Mouse (Mus musculus): Measurements from ENCODE around the gene Ccdc12. TPM values are rescaled to one million over a fixed set of nuclear protein-coding genes. Genes with fewer than 3 reads are reported as not detected.

Ccdc12 gene
- total RNA-seq, 1 experiment from 2014 or later, result 88.7 TPM

DNA sequence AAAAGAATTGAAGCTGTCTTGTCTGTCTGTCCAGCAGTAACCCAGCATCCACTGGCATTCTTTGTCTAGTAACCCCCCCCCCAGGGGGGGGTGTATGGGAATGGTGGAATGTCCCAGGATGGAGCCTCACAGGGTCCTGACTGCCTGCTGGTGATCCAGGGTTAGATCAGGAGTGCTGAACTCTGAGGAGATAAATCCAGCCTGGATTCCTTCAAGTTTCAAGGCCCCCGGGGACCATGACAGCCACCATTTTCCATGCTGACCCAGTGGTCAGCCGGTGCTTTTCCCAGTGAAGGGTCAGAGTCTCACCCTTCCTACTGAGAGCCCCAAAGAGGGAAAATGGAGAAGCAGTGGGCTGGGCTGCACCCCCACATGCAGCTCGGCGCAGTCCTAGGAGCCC is 75.6 kb downstream of the Ccdc12 start:
- ATAC-seq (replicated peaks; ENCODE audit: low read depth, poor library complexity, severe bottlenecking), result no peak

- ATAC-seq (replicated peaks; ENCODE audit: low read depth, poor library complexity, severe bottlenecking), result peak; percentile 88
These were observed 76.3 kb downstream of the Ccdc12 start for GRCm38 (mm10) chr9:110732623-110733022.

- ATAC-seq (replicated peaks; ENCODE audit: low read depth, poor library complexity, severe bottlenecking), result peak; percentile 18
These were observed 76.8 kb downstream of the Ccdc12 start for GRCm38 (mm10) chr9:110733102-110733501.

GRCm38 (mm10) chr9:110734154-110734553 is 77.9 kb downstream of the Ccdc12 start:
- ATAC-seq (replicated peaks; ENCODE audit: low read depth, poor library complexity, severe bottlenecking), result no peak

DNA sequence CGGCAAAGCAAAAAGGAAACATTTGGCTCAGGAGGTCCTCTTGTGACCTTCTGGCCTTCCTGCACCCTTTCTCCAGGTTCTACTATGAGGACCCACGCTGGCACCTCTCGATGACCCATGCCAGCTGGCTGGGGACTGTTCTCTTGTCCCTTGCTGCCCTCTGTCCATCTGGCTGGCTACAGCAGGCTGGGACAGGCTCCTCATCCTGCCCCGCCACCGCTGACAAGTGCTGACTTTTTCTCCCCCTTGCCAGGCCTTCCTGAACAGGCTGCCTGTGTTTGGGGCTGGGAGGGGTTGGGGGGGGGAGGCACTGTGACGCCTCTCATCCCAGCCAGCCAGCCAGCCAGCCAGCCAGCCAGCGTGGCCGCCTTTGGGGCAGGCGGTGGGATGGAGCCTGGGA is 80.1 kb downstream of the Ccdc12 start:
- ATAC-seq (replicated peaks; ENCODE audit: low read depth, poor library complexity, severe bottlenecking), result no peak

DNA sequence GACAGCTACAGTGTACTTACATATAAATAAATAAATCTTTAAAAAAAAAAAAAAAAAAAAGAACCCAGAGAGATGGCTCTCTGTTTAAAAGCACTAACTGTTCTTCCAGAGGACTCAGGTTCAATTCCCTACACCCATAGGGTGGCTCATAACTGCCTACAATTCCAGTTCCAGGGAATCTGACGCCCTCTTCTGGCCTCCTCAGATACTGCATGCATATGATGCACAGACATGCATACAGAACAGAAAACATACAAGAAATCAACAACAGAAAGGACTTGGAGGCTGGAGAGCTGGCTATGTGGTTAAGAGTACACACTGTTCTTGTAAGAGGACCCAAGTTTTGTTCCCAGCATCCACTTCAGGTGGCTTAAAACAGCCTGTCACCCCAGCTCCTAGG is 81.8 kb downstream of the Ccdc12 start:
- no peak for ATAC-seq (replicated peaks; ENCODE audit: low read depth, poor library complexity, severe bottlenecking)

DNA sequence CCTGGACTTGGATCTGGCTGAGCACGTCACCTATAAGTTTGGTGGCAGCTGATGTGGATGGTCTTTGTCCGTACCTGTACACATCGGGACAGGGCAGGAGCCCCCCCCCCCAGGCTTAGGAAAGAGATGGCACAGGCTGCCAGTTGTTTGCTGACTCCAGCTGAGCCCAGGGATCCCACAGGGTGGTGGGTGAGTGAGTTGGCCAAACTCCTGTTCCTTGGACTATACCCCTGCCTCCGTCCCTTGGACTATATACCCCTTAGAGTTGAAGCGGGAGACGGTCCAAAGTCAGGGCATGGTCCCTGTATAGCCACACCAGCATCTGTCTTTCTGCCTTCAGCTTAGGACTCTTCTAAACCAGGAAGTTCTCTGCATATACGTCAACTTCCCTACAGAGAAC is 83.7 kb downstream of the Ccdc12 start:
- ATAC-seq (replicated peaks; ENCODE audit: low read depth, poor library complexity, severe bottlenecking), result no peak

DNA sequence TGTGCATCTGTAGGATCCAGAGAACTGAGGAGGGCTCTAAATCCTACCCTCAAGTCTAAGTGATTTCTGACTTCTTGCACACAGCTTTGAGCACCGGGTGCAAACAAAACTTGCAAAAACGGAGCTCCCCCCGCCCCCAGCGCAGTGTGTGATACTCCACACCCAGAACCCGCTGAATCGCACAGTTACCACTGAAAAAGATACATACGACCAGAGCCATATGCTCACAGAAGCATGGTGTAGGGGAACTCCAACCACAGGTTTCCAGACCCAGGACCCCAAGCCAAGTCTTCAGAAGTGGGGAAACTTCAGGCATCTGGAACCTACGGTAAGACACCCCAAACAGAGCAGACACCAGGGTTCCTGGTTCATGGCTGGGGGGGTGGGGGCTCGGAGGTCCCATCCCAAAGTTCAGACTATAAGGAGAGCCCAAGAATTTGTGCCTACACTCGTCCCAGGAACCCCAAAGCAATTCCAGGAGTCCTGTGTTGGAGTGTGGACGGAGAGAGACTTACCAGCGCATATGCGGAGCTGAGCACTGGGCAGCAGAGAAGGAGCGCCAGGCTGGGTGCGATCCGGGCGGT is 85.5 kb downstream of the Ccdc12 start, which contains the start of gene Myl3:
Gene Myl3, plus strand, starts transcription at position 151 of the 584 bp plus-strand sequence.
- 0 out of 2 replicates have a peak, but pooled peaks have one; percentile 36 for ATAC-seq (replicated peaks; ENCODE audit: low read depth, poor library complexity, severe bottlenecking)

DNA sequence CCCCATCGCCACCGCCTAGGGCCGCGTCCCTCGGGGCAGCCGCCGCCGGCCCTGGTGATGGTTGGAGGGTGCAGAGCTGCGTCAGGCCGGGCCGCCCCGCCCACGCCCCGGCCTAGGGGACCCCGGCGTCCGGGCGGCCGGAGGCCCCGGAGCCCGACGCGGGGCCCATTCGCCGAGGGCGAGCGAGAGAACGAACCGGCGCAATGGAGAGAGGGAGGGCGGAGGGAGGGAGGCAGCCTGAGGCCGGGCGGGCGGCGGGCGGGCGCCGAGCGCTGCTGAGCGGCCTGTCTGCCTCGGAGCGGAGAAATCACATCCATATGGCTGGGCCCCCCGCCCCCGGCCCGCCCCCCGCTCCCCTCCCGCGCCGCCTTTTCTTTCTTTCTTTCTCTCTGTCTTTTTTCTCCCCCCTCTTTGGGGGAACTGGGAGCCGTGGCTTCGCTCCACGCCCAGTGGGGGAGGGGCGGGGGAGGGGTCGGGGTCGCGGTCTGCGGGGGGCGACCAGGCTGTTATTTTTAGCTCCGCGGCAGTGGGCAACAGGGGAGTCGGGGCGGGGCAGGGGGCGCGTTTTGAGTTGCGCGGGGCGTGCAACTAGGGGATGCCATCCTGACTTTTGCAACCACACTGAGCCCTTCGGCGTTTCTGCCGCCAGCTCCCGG is 86.1 kb downstream of the Ccdc12 start:
- ATAC-seq (replicated peaks; ENCODE audit: low read depth, poor library complexity, severe bottlenecking), result no peak; the same call in 1 of the 2 replicates

DNA sequence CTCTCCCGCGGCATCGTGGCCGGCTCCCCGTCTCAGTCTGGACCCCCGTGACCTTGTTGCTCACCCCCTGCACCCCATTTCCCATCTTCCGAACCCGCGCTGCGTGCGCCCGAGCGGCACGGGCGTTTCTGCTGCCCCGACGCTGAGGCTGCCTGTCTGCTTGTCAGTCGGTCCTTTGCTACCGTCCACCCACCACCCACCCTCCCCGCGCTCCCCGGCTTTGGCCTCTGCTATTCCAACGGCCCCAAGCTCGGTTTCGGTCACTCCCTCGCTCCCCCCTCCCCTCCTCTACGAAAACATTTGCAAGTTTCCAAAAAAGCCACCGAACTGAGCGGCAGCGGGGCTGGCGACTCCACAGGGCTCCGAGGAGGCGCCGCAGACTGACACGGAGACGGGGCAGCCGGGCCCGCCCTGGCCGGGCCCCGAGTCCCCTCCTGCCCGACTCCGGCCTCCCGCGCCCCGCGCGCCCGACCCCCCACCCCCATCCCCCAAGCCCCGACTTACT is 86.7 kb downstream of the Ccdc12 start:
- no peak for ATAC-seq (replicated peaks; ENCODE audit: low read depth, poor library complexity, severe bottlenecking)

DNA sequence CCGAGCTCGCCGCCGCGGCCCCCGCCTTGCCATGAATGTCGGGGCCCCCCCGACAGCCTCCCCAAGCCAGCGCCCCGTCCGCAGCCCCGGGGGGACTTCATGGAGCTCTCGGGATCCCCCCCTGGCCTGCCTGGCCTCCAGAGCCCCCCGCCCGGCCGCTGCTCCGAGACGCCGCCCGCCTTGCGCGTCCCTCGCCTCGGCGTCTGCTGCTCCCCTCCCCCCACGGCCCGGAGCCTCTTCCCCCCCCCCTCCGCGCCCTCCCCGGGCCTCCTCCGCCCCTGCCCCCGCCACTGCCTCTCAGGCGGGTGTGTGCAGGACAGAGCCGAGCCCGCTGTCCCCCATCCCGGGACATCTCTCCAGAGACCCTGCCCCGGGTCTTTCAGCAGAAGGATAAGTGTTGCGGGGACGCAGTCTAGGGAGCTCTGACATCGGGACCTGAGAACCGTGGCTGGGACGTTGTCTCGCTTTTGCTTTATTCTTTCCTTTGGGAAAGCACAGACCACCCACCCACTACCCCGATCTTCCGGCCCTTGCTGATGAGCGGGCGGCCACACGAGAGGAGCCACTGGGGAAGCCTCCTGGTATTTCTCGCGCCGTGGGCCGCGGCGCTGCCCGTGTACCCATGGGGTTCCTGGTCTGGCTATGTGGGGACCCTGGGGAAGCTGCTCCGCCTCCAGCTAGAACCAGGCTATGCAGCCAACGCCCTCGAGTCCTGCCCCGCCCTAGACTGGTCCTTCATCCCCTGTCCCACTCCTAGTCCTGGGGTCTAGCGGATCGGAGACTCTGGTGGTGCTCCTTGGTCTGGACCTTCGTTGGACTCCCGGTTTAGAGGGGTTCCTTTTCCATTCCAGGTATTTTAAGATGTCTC is 87.4 kb downstream of the Ccdc12 start:
- ATAC-seq (replicated peaks; ENCODE audit: low read depth, poor library complexity, severe bottlenecking), result no peak

DNA sequence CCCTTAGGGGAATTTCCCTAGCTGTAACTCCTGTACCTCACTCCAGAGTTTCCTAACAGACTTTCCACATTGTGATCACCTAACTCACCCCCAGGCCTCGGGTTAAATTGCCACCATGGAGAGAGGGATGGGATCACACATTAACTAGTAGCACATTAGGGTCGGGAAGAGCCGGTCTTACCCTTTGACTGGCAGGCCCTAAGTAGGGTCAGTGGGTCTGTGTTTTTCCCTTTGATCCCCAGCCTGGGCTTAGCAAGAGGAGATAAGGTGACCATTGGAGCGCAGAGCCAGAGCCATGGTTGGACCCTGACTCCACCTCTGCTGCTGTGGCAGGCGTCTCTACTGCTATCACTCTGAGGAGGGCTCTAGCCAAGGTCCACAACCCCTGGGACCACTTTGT is 89.4 kb downstream of the Ccdc12 start:
- no peak for ATAC-seq (replicated peaks; ENCODE audit: low read depth, poor library complexity, severe bottlenecking)

GRCm38 (mm10) chr9:110746238-110746637 is 89.9 kb downstream of the Ccdc12 start:
- no peak for ATAC-seq (replicated peaks; ENCODE audit: low read depth, poor library complexity, severe bottlenecking)

- no peak for ATAC-seq (replicated peaks; ENCODE audit: low read depth, poor library complexity, severe bottlenecking)
These were observed 90.7 kb downstream of the Ccdc12 start, which contains the start of gene Pth1r for GRCm38 (mm10) chr9:110746961-110747360. TSS of gene Pth1r (minus strand) at chr9:110747145.

DNA sequence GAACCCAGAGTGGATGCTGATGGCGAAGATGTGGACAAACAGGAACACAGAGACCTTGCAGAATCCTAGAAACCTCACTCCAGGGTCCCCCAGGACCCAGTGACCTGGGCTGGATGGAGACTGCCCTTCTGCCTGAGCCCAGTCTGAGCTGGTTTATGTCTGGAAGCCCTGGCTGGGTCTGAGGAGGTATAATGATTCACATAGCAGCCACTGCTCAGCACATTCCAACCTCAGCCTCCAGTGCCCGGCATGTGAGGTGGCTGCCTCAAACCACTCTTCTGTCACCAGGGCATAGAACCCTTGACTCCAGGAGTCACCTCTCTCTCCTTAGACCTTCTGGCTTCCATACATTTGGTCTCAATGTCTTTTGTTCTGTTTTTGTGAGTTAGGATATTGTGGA is 92.1 kb downstream of the Ccdc12 start:
- no peak for ATAC-seq (replicated peaks; ENCODE audit: low read depth, poor library complexity, severe bottlenecking)

GRCm38 (mm10) chr9:110750404-110751187 is 94.3 kb downstream of the Ccdc12 start:
- ATAC-seq (replicated peaks; ENCODE audit: low read depth, poor library complexity, severe bottlenecking), result no peak

- ATAC-seq (replicated peaks; ENCODE audit: low read depth, poor library complexity, severe bottlenecking), result no peak
These were observed 95.1 kb downstream of the Ccdc12 start for GRCm38 (mm10) chr9:110751412-110751811.

GRCm38 (mm10) chr9:110752917-110753435 is 96.7 kb downstream of the Ccdc12 start:
- no peak for ATAC-seq (replicated peaks; ENCODE audit: low read depth, poor library complexity, severe bottlenecking)

- no peak for ATAC-seq (replicated peaks; ENCODE audit: low read depth, poor library complexity, severe bottlenecking)
These were observed 97.5 kb downstream of the Ccdc12 start for GRCm38 (mm10) chr9:110753773-110754172.

DNA sequence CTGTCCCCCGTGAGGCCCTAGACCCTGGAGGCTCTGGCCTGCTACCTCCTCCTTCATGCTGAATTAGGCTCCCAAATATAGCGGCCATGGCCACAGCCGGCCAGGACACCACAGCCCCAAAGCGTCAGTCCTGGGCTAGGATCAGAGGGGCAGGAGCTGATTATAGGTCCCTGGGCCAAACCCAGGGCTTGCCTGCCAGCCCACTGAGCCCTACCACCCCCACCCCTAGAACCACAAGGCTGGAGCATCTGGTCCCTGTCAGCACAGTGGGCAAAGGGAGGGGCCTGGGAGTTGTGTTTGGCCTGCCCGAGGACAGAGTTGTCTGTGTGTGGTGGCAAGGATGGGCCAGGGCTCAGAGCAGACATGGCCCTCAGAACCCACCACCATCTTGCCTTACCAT is 101.5 kb downstream of the Ccdc12 start:
- no peak for ATAC-seq (replicated peaks; ENCODE audit: low read depth, poor library complexity, severe bottlenecking)

All from common myeloid progenitor, adult 5-6 weeks (primary cell).